Mouse (Mus musculus): ENCODE data around the gene Slc16a7.

The Slc16a7 gene

GRCm38 (mm10) chr10:125182545-125182944 is 206.7 kb downstream of the Slc16a7 start:
- DNase-seq = no peak

DNA sequence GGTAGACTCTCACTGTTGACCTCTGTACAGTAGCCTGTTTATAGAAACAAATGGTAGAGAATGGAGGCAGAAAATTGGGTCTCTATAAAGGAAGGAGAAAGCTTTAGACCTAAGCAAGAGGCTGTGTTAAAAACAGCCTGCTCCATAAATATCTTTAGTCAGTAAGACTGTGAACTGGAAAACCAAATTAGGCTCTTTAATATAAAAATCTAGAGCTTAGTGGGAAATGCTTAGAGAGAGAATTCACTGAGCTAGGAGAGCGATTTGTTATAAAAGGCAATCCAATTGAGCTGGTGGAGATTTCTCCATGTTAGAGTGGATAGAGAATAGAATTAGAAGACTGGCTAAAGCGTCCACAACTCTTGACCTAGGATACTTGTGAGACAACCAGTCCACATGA is 211.5 kb downstream of the Slc16a7 start:
- DNase-seq = no peak

DNA sequence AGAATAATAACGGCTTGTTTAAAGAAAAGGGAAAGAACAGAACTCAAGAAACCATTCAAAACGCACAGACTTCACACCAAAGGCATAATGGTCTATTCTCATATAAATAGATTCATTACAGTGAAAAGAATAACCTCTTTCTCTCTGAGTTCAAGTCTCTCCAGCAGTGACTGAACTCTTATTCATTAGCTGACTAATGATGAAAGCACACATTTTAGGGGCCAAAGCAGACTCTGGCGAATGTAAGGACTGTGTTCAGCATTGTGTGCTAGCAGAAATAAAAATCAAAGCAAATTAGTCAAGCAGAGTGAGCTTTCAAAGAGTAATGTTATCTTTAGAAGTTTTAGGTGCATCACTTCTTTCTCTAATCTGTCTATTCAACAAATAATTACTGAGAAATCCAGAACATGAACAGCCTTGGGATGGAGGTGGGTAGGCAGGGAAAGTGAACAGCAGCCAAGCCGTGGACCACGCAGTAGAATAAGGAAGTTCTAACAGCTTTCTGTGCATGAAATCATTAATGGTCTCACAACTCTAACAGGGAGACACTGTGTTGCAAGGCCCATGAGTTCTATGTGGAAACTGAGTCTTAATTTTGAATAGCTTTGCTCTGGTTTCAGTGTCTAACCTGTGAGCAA is 214.1 kb downstream of the Slc16a7 start:
- no peak for DNase-seq

GRCm38 (mm10) chr10:125171625-125172024 is 217.6 kb downstream of the Slc16a7 start:
- no peak for DNase-seq

- no peak for DNase-seq
Observed at GRCm38 (mm10) chr10:125171154-125171553, 218.1 kb downstream of the Slc16a7 start.

All from kidney, postnatal 25 days (tissue).